Mouse (Mus musculus) urinary bladder, postnatal 36 days (tissue): Measurements from ENCODE around the gene Mrpl23.

Experiments
- DNase-seq, 2 experiments: peaks; one replicate each; pipeline ENCODE4 v3.0.0; 2022; ENCODE audit warnings: low spot score in 2 of 2, mixed read lengths in 1 of 2

Gene Mrpl23

DNA sequence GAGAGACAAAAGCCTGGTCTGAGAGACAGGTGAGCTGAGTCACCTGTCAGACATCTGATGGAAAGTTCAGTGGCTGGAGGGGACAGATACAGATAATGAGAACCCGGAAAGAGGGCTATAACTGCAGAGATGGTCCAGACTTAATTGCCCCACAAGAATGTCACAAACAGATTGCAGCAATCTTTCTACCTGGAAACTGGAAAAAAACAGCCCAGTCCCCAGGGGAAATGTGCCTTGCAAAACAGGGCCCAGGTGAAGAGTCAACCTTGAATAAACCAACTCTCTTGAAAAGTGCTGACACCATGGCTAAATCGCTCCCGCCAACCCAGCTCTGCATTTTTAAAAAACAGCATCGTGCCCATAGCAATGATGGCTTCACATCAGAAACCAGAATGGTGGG is 12.2 kb upstream of the Mrpl23 start:
- no peak for DNase-seq

DNA sequence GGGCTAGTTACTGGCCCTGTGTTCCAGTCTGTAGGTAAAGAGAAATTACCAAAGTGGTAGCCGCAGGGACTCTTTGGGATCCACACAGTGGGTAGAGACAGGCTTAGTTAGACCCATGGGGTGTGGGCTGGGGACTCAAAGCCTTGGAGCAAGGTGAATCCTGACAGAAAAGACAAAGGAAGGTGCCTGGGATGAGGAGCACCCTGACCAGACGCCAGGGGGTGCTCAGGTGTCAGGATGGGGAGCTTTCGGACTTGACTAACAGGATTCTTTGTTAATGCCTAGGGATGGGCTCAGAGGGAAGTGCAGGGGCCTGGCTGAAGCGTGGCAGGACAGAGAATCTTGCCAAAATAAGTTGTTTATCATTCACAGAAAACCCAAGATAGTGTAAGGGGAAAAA is 10.1 kb upstream of the Mrpl23 start:
- DNase-seq: peak in 1 of 2 experiments; percentile 41

- no peak for DNase-seq
Observed at GRCm38 (mm10) chr7:142523200-142523990, 9.1 kb upstream of the Mrpl23 start.

DNA sequence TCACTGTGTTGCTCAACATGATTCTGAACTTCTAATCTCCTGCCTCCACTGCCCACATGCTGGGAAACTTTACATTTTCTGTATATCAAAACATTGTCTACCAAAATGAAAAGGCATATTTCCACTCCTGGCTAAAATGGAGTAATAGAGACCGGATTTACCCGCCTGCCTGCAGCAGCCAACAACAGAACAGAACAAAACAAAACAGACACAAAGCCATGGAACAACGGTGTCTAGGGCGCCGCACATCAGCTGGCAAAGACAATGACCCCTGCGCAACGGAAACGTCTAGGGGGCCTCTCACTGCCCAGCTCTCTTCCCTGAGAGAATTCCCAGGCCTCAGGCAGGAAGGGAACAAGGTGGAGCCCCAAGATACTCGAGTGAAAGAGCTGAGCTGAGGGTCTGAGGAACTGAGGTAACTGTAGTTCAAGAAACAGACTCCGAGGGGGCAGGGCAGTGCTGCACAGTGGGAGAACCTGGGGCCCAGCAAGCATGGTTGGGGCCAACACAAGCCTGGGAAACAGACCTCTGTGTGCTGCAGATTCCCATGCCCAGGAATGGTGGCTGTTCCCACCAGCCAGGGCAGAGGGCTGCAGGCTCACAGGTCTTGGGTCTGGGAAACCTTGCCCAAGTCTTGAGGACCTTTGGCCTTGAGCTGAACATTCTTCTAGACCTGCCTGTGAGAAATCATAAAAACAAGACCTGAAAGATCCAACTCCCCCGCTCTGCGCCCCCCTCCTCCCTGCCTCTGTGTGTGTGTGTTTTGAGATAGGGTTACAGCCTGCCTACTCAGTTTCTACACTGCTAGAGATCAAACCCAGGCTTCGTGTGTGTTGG is 6.9 kb upstream of the Mrpl23 start:
- DNase-seq: no peak

GRCm38 (mm10) chr7:142529350-142529749 is 3.1 kb upstream of the Mrpl23 start:
- no peak for DNase-seq

DNA sequence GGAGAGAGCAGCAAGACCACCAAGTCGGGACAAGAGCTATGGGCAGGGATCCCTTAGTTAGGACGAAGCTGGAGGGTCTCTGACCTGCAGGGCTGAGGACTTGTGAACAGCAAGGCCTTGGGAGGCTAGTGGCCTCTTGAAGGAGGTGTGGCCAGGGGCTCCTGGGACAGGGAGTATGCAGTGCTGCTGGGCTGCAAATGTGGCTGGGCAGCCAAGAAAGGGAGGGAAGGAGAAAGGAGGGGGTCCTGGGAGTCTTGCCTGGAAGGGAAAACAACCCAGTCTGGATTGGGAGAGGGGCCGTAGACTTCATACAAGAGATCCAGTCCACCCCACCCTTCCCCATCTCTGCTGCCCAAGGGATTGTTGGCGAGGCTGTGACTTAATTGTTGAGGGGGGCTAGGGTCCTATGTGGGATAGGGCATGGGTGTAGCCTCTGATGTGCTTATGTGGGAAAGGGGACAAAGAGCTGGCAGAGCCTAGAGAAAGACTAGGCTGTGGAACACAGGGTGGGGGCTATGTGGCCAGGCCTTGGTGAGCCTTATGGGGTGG is 439 bp upstream of the Mrpl23 start:
- no peak for DNase-seq

DNA sequence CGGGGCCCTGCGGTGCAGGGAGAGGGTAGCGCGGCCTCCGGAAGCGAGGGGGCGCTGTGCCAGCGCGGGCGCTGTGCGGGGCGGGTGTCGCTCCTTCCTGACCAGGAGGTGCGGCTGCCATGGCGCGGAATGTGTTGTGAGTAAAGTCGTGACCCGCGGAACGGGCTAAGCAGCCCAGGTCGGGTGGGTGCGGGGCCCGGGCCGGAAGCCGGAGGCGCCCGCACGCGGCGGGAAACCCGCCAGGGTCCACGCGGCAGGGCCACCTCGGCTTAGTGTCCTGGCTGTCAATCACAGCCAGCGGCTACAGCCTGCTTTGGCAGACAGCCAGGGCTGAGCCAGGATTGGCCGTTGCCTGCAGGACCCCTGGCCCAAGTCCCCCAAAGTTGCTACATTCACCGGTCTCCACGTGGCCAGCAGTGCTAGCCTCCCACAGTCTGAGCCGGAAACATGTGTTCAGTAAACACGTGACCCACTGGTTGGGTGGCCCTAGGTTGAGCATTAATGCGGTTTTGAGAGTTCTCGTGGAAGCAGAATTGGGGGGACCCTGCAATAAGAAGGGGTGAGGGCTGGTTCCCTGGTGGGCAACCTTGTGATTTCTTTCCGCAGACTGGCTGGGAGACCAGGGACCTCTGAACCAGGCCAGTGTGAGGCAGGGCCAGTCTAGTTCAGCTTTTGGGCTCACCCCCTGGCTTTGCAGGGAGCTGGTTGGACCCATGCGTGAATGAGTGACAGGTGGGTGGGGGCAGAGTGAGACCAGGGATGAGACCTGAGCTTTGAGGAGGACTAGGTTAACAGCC is 771 bp downstream of the Mrpl23 start:
- DNase-seq: peak; percentile 77 to 83

- no peak for DNase-seq
Observed at GRCm38 (mm10) chr7:142535116-142535515, 2.6 kb downstream of the Mrpl23 start.

DNA sequence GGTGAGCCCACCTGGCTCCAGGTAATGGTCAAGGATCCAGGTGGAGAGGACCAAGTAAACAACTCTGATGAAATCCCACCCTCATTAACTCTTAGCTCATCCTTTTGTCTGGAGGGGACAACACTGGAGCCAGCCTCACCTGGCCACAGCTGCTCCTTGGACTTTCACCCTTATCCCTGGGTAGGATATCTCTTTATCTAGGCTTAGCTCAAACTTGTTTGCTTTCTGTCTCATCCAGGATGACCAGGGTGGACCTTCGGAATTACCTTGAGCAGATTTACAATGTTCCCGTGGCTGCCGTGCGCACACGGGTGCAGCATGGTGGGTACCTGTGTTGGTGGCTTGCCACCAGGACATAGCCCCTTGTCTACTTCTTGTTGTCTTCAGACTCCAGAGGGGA is 3.3 kb downstream of the Mrpl23 start:
- no peak for DNase-seq

GRCm38 (mm10) chr7:142537181-142537580 is 4.7 kb downstream of the Mrpl23 start:
- no peak for DNase-seq

DNA sequence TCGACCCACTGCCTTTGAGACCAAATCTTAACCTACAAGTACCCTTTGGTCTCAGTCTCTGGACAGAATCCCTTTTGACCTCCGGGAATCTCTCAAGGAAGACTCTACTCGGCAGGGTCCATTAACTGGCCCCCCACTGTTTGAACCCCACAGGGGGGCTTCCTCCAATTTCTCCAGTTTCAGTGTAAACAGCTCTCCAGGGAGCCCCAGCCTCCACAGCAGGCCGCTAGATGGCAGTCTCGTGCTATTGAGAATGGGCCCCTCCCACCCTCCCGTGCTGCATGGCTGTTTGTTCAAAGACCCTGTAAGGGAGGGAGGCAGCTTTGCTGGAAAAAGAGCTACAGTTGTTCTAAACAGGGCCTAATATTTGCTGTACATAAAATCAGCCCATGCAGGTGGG is 5.4 kb downstream of the Mrpl23 start:
- DNase-seq: peak; percentile 43 to 44

GRCm38 (mm10) chr7:142538291-142538690 is 5.8 kb downstream of the Mrpl23 start:
- DNase-seq: no peak

GRCm38 (mm10) chr7:142538766-142539165 is 6.3 kb downstream of the Mrpl23 start:
- no peak for DNase-seq

DNA sequence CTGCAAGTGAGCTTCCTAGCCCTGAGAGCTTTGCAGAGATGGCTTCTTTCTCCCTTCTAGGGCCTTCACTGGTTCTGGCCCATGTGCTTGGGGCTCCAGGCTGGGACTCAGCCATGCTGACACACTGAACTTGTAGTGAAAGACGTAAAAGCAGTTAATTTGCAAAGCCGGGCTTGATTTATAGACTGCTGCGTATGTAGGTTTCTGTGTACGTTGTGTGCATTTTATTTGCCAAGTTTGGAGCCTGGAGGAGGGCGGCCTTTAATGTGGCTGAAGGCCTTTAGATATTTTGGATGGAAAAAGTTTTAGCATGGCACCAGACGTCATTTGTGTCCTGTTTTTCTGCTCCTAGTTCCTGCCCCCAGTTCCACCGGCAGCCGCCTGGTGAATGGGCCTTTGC is 7.3 kb downstream of the Mrpl23 start:
- no peak for DNase-seq

- DNase-seq: no peak
Observed at GRCm38 (mm10) chr7:142542771-142543303, 10.4 kb downstream of the Mrpl23 start.

GRCm38 (mm10) chr7:142545967-142546366 is 13.5 kb downstream of the Mrpl23 start:
- DNase-seq: no peak

DNA sequence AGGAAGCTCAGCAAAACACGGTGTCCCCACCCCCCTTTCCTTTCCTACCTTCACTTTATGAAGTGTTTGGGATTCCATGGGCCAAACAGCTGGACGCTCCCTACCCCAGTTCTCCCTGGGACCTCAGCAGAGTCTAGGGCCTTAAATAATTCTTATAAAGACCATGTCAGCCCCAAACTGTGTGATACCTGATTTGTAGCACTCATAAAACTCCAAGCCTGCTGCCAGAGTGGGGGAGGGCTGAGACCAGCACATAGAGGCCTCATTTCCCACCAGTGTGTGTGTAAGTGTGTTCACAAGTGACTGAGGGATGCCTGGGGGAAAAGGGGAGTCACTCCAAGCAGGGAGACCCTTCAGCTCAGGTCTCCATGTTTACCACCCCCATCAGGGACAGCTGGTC is 15.4 kb downstream of the Mrpl23 start:
- DNase-seq: no peak

GRCm38 (mm10) chr7:142548706-142549105 is 16.2 kb downstream of the Mrpl23 start:
- DNase-seq: no peak

- no peak for DNase-seq
Observed at GRCm38 (mm10) chr7:142549941-142550763, 17.7 kb downstream of the Mrpl23 start.

GRCm38 (mm10) chr7:142550935-142551373 is 18.5 kb downstream of the Mrpl23 start:
- no peak for DNase-seq

DNA sequence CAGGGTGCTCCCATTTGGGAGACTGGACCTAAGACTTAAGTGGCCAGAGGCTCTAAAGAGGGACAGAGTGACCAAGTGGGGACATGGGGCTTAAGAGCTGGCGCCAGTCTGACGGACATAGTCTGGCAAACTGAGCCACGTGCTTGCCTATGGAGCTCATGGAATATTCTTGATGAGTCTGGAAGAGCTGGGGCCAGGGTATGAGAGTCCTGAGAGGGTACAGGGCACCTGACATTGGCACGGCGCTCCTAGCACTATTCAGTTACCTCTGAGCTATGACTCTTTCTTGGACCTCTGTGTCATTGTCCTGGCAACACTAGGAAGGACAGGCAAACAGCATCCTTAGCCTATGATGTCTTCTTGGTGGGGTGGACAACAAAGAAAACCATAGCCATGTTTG is 19.2 kb downstream of the Mrpl23 start:
- no peak for DNase-seq
